Mouse (Mus musculus) adrenal gland, postnatal 14 days (tissue): Measurements from ENCODE around the gene Cd68. TPM values are rescaled to one million over a fixed set of nuclear protein-coding genes. Genes with fewer than 3 reads are reported as not detected.
"Not testable (repeated sequence)": the region's sequence is repeated elsewhere in the genome, so short reads cannot be mapped to it uniquely, and the experiment has no call there.

Experiments used
- DNase-seq: peaks from one replicate; pipeline ENCODE4 v3.0.0; 2021; ENCODE audit warnings: mixed read lengths
- total RNA-seq: library from RNA; stranded (reverse); gene quantifications from 2 replicates; pipeline ENCODE4 v1.2.3, GENCODE M21; 2021

Gene Cd68
- total RNA-seq, 1 experiment from 2014 or later: 8.6 TPM

- DNase-seq: no peak
These were observed 444 bp downstream of the Cd68 start for GRCm38 (mm10) chr11:69665457-69665960.

GRCm38 (mm10) chr11:69664841-69665240, 1.1 kb downstream of the Cd68 start:
- DNase-seq: no peak

DNA sequence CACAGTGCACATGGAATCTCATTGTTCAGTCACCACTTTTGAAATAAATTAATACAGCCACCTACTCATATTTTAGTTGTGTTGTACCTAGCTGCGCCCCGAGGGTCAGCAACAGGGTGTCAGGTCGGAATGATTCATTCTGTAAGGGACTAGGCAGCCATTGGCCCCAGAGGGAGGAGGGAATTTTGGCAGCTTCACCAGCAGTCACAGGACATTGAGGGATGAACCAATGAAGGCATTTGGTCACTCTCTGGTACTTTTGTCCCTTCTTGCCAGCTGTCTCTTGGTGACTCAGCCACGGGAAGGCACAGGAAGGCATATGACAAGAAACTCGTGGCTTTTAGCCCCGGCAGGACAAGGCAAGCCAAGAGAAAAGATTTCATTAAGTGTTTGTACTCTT, 2.2 kb downstream of the Cd68 start:
- DNase-seq: peak; percentile 83

- no peak for DNase-seq
These were observed 2.8 kb downstream of the Cd68 start for GRCm38 (mm10) chr11:69662967-69663671.

DNA sequence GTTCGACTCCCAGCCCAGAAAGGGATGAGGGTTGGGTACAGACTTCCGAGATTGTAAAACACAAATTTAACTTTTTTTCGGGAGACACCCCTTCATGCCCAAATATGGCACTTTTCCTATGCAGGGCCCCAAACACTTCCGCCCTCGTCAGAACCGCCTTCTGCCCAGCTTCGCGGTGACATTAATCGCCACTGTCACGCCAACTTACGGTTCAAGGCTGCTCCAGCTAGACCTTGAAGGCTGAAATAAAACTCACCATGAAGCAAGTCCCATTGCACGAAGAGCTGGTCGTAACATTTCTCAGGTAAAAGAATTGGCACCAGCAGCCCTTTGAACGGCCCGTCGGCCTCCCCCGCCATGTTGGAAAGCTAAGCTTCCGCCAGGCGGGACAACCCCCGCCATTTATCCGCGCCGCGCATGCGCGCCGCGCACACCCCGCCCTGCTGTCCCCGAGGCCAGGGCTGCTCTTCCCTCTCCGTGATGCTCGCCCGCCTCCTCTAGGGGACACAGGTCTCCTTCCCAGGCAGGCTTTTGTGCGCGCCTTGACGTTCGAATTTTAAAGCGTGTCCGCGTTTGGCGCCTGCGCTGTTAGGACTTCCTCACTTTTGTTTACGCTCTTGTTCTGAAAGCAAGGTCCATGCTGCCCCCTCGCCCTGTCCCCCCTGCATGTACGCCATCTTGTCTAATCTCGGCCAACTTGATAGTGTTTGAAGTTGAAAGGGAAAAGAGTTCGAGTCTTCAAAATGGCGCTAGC, 3.6 kb downstream of the Cd68 start, which contains the start of gene Mpdu1:
TSS of gene Mpdu1 (minus strand) at position 430 of the 754 bp plus-strand sequence.
- peak; percentile 97 for DNase-seq

DNA sequence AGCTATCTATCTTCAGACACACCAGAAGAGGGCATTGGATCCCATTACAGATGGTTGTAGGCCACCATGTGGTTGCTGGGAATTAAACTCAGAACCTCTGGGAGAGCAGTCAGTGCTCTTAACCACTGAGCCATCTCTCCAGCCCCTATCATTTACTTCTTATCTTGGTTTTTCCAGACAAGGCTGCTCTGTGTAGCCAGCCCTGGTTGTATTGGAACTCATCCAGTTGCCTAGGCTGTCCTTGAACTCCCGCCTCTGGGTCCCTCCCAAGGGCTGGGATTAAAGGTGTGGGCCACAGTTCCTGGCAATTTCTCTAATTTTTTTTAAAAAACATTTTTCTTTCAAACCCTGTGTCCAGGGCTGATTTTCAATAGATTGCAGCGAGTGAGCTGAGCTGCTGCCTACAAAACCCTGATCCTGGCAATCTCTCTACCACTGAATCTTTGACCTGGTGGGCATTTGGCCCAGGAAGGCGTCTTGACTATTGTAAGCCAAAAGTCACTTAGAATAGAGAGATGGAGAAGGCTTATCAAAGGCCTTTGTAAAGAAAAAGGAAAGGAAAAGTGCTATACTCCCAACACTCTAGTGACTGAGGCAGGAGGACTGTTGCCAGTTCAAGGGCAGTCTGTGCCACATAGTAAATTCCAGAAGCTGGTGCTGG, 4.6 kb downstream of the Cd68 start:
- DNase-seq: peak; percentile 67

DNA sequence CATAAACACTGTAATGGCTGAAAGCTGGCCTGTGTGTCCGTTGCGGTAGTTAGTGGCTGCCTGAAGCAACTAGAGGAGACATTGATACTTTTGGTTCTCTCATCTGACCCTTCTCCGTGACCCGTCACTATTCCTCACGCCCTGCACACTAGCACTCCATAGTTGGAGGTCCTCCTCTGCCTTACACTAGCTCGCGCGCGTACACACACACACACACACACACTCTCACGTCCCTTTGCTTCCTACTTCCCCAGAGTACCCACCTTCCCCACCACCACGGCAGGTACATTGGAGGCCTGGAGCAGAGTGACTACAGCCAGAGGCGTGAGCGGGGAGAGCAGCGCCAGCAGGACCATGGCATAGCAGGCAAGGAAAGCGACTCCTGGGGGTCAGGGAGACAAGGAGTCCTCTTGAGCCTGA, 8.5 kb downstream of the Cd68 start:
- DNase-seq: no peak

GRCm38 (mm10) chr11:69656617-69657461, 9.1 kb downstream of the Cd68 start:
- peak; percentile 66 for DNase-seq

DNA sequence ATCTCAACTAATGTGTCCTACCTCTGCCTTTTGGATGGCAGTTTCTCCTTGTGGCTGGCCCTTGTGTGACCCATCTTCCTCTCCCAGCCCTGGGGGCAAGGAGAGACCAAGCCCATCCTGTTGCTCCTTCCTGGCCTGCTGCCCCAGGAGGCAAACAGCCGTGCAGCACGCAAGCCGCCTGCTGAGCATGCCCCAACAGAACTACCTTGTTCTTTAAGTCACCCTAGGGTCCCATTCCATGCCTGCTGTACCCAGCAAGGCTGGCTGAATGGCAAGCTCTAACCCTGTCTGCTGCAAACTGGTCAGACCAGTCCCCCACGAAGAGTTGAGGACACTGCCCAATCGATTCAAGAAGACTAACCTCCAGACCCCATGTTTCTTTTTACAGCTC, 9.9 kb downstream of the Cd68 start:
- DNase-seq: no peak

DNA sequence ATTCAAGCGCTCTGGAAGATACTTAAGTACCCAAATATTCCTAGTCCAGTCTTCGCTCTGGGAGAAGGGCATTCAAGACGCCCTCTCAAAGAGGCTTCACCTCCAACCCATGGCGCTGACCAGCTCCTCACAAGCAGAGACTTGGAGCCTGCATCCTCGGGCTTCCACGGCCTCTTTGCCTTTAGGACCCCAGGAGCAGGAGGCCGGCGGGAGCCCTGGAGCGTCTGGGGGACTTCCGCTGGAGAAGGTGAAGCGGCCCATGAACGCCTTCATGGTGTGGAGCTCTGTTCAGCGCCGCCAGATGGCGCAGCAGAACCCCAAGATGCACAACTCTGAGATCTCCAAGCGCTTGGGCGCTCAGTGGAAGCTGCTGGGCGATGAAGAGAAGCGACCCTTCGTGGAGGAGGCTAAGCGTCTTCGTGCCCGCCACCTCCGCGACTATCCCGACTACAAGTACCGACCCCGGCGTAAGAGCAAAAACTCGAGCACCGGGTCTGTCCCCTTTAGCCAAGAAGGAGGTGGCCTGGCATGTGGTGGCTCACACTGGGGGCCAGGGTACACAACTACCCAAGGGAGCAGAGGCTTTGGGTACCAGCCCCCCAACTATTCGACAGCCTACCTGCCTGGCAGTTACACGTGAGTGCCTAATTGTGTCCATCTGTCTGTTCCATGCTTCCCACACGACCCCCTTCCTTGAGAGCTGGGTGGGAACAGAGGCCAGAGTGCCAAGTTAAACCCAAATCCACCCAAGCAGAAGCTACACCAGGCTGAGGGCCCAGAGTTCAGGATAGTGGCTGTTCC, 10.5 kb downstream of the Cd68 start, which contains the start of gene Sox15:
TSS of gene Sox15 (plus strand) at position 51 of the 801 bp plus-strand sequence.
- peak; percentile 77 for DNase-seq

DNA sequence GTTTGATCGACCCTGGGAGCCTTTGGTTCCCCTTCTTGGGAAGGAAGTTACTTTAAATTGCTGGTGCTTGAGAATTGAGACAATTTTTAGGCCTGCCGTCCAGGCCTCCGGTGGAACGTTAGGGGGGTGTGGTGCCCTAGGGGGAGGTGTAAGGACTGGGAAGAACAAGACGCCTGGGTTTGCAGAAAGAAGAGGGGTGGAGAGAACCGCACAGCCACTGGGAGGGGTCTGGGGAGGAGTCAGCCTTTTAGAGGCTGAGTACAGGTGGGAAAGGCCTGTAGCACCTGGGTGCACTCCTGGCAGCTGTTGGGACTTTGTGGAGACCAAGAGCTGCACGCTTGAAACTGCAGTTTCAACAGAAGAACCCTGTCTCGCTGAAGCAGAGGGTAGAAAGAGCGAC, 11.2 kb downstream of the Cd68 start:
- no peak for DNase-seq

GRCm38 (mm10) chr11:69653399-69653798, 12.6 kb downstream of the Cd68 start:
- peak; percentile 53 for DNase-seq

DNA sequence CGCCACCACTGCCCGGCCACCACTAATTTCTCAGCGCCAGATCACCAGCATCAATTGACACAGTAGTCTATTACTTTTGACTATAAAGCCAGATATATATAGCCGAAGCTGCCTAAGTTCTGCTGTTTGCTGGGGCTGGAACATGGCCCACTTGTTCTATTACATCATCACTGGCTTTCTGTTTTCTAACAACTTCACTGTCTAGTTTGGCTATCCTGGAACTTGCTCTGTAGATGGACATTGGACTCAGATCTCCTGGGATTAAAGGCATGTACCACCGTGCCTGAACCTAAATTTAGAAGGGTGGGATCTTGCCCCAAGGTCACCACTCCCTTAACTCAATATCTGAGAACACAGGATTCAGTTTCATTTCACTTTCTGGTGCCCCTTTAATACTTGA, 20.1 kb downstream of the Cd68 start:
- DNase-seq: no peak

GRCm38 (mm10) chr11:69635471-69635870, 30.5 kb downstream of the Cd68 start:
- no peak for DNase-seq

- DNase-seq: peak; percentile 86
These were observed 32.7 kb downstream of the Cd68 start for GRCm38 (mm10) chr11:69633128-69633866.

GRCm38 (mm10) chr11:69632284-69633089, 33.5 kb downstream of the Cd68 start, which contains the start of gene Fxr2:
TSS of gene Fxr2 (plus strand) at chr11:69632990.
- peak; percentile 100 for DNase-seq

DNA sequence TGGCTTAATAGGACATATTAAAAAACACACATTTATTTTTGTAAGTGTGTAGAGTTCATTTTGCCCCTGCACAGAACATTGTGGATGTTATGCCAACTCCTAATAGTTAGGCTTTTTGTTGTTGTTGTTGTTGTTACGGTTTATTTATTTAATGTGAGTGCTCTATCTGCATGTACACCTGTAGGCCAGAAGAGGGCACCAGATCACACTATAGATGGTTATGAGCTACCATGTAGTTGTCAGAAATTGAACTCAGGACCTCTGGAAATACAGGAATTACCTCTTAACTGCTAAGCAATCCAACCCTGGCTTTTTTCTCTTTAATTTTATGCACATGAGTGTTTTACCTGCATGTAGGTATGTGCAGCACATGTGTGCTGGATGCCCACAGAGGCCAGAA, 36.2 kb downstream of the Cd68 start:
- DNase-seq: no peak

- peak; percentile 82 for DNase-seq
These were observed 37.7 kb downstream of the Cd68 start for GRCm38 (mm10) chr11:69628286-69628685.

DNA sequence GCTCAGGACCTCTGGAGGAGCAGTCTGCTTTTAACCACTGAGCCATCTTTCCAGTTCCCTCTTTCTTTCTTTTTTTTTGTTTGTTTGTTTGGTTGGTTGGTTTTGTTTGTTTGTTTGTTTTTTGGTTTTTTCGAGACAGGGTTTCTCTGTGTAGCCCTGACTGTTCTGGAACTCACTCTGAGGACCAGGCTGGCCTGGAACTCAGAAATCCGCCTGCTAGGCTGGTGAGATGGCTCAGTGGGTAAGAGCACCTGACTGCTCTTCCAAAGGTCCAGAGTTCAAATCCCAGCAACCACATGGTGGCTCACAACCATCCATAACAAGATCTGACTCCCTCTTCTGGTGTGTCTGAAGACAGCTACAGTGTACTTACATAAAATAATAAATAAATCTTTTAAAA, 41.6 kb downstream of the Cd68 start:
- DNase-seq: not testable (repeated sequence)
